Comparison of ENCODE assay signal across 7 mouse cellular contexts in genomic region chr17:88441001-88441431, GRCm38 (mm10). TPM values are rescaled to one million over a fixed set of nuclear protein-coding genes. Genes with fewer than 3 reads are reported as not detected.
DNase-seq lines count a peak whose midpoint lies in the region; ATAC-seq and TF ChIP-seq lines count a peak whose summit lies in the region.

No protein-coding gene starts in this region.

- H3K27me3 ChIP-seq in lung, embryonic 14.5 days (ENCODE audit: insufficient read depth, low read length) = no peaks in the 10 kb centered on the region
- H3K27me3 ChIP-seq in forebrain, embryonic 10.5 days (ENCODE audit: poor library complexity, severe bottlenecking) = peaks cover 16% of the 10 kb centered on the region
- no peaks in the 10 kb centered on the region for H3K27me3 ChIP-seq in limb, embryonic 13.5 days
- no peaks in the 10 kb centered on the region for H3K27me3 ChIP-seq in neural tube, embryonic 12.5 days (replicated peaks)

- peak overlapping the region; percentile 89 for H3K9ac ChIP-seq in lung, embryonic 14.5 days
- H3K9ac ChIP-seq in limb, embryonic 13.5 days = peak overlapping the region; percentile 90
- H3K9ac ChIP-seq in neural tube, embryonic 12.5 days = peak overlapping the region; percentile 89

- H3K4me1 ChIP-seq in lung, embryonic 14.5 days (ENCODE audit: insufficient read depth) = no peaks in the 10 kb centered on the region
- peaks cover 21% of the 10 kb centered on the region for H3K4me1 ChIP-seq in forebrain, embryonic 10.5 days
- peaks cover 4% of the 10 kb centered on the region; the same call in 1 of the 2 replicates for H3K4me1 ChIP-seq in limb, embryonic 13.5 days
- no peaks in the 10 kb centered on the region for H3K4me1 ChIP-seq in neural tube, embryonic 12.5 days

- TF ChIP-seq CTCF in lung, embryonic 14.5 days (IDR thresholded peaks at IDR 0.05; ENCODE audit: low read depth) = no peak

- peak; percentile 61 for ATAC-seq in lung, embryonic 14.5 days (ENCODE audit: insufficient read depth)
- peak; percentile 45; the same call in 1 of the 2 replicates for ATAC-seq in limb, embryonic 13.5 days (ENCODE audit: low FRiP score, low read depth)
- peak; percentile 69 for ATAC-seq in neural tube, embryonic 12.5 days (ENCODE audit: low FRiP score, low read depth)

- DNase-seq in lung, embryonic 14.5 days = peak; percentile 57
- DNase-seq in lung, postnatal 36 days = no peak
- peak; percentile 69 for DNase-seq in ZHBTc4 (ENCODE audit: low read depth, low spot score)
- peak; percentile 67 for DNase-seq in forebrain, embryonic 10.5 days (ENCODE audit: extremely low spot score, low spot score)
- DNase-seq in adrenal gland, postnatal 14 days = no peak

- H3K9me3 ChIP-seq in lung, embryonic 14.5 days (ENCODE audit: low read depth, low read length) = no peaks in the 10 kb centered on the region; the same call in 1 of the 2 replicates
- H3K9me3 ChIP-seq in forebrain, embryonic 10.5 days = no peaks in the 10 kb centered on the region
- H3K9me3 ChIP-seq in limb, embryonic 13.5 days = no peaks in the 10 kb centered on the region
- H3K9me3 ChIP-seq in neural tube, embryonic 12.5 days = no peaks in the 10 kb centered on the region

- H3K4me2 ChIP-seq in lung, embryonic 14.5 days = peak overlapping the region; percentile 64
- peak overlapping the region; percentile 82 for H3K4me2 ChIP-seq in limb, embryonic 13.5 days (replicated peaks)
- peak overlapping the region; percentile 84 for H3K4me2 ChIP-seq in neural tube, embryonic 12.5 days (replicated peaks)

- under 1% methylated on average over 53 of the region's 55 CpGs for WGBS in lung, embryonic 14.5 days
- under 1% methylated on average over 46 of the region's 55 CpGs for WGBS in forebrain, embryonic 10.5 days
- WGBS in limb, embryonic 13.5 days = under 1% methylated on average over 53 of the region's 55 CpGs
- WGBS in neural tube, embryonic 12.5 days = 0% methylated on average over 54 of the region's 55 CpGs

- H3K36me3 ChIP-seq in lung, embryonic 14.5 days (ENCODE audit: insufficient read depth) = no peaks in the 10 kb centered on the region
- H3K36me3 ChIP-seq in forebrain, embryonic 10.5 days (replicated peaks) = no peaks in the 10 kb centered on the region; the same call in 1 of the 2 replicates
- H3K36me3 ChIP-seq in limb, embryonic 13.5 days = no peaks in the 10 kb centered on the region
- no peaks in the 10 kb centered on the region for H3K36me3 ChIP-seq in neural tube, embryonic 12.5 days

- H3K4me3 ChIP-seq in lung, embryonic 14.5 days (ENCODE audit: low read depth, low read length) = peak overlapping the region; percentile 97
- H3K4me3 ChIP-seq in forebrain, embryonic 10.5 days = peak overlapping the region; percentile 91
- H3K4me3 ChIP-seq in limb, embryonic 13.5 days = peak overlapping the region; percentile 93
- peak overlapping the region; percentile 84 for H3K4me3 ChIP-seq in neural tube, embryonic 12.5 days

- peak overlapping the region; percentile 93 for H3K27ac ChIP-seq in lung, embryonic 14.5 days (ENCODE audit: low read depth)
- H3K27ac ChIP-seq in forebrain, embryonic 10.5 days = peak overlapping the region; percentile 97
- H3K27ac ChIP-seq in limb, embryonic 13.5 days = peak overlapping the region; percentile 86
- H3K27ac ChIP-seq in neural tube, embryonic 12.5 days = peak overlapping the region; percentile 89

RNA-seq across cellular contexts. Expression of gene Foxn2, which starts 0.5 kb away (rescaled TPM):
- polyA plus RNA-seq in lung, embryonic 14.5 days (2014; fragmentation: Nextera tagmentation; extraction: Ambion mirVana) = 15.1 and 15.3 TPM in 2 replicates
- 14.3 and 14.5 TPM in 2 replicates for polyA plus RNA-seq in forebrain, embryonic 10.5 days (2016; fragmentation: Nextera tagmentation; extraction: Ambion mirVana)
- polyA plus RNA-seq in limb, embryonic 13.5 days (2015; fragmentation: Nextera tagmentation; extraction: Ambion mirVana) = 14.1 and 14.2 TPM in 2 replicates
- polyA plus RNA-seq in neural tube, embryonic 12.5 days (2016; fragmentation: Nextera tagmentation; extraction: Ambion mirVana) = 11.1 and 12.5 TPM in 2 replicates
- total RNA-seq in adrenal gland, postnatal 14 days (2021) = 21.8 and 27.3 TPM in 2 replicates

Comparison
In these comparisons a context has a peak if more than half of its experiments do, and no peak if none do; other contexts are left out.
1. DNase-seq: peak in lung, embryonic 14.5 days (single experiment), ZHBTc4 (single experiment) and forebrain, embryonic 10.5 days (single experiment); none in lung, postnatal 36 days (single experiment) and adrenal gland, postnatal 14 days (single experiment).
2. Peak in every context shown above with its lines, with median percentiles within 50 percentile points of each other: ATAC-seq, H3K27ac ChIP-seq, H3K4me2 ChIP-seq, H3K4me3 ChIP-seq and H3K9ac ChIP-seq.